Mouse (Mus musculus) liver, embryonic 14.5 days (tissue): Measurements from ENCODE around the gene Ddb1. TPM values are rescaled to one million over a fixed set of nuclear protein-coding genes. Genes with fewer than 3 reads are reported as not detected.
A peak's percentile ranks its signal among the peaks of the same experiment; 100 is the strongest.

Experiments
- ATAC-seq: fragments of 200-750 bp; cut with Nextera tagmentation; 2 replicates; pipeline ENCODE4 v1.8.0; 2017; ENCODE audit warnings: moderate number of reproducible peaks, mild to moderate bottlenecking, moderate library complexity; ENCODE audit not compliant: insufficient read depth
- DNase-seq, 3 experiments: peaks; one replicate each; pipeline ENCODE4 v3.0.0-alpha.2; 2012 to 2013; ENCODE audit warnings: low read depth in 3 of 3, low spot score in 3 of 3
- H3K27ac ChIP-seq: fragments of 300-500 bp; sonication (generic); 2 replicates; pipeline ENCODE4 v1.5.1; 2014; ENCODE audit warnings: moderate library complexity, mild to moderate bottlenecking, control low read depth, inconsistent platforms
- H3K27me3 ChIP-seq: fragments of 300-500 bp; sonication (generic); 2 replicates; pipeline ENCODE4 v1.6.1; 2014; ENCODE audit warnings: mild to moderate bottlenecking, low read length, moderate library complexity; ENCODE audit not compliant: control insufficient read depth, insufficient read depth
- H3K36me3 ChIP-seq: fragments of 300-500 bp; sonication (generic); replicated peaks from 2 replicates; pipeline ENCODE4 v1.6.1; 2014; ENCODE audit warnings: low read depth; ENCODE audit not compliant: control insufficient read depth, insufficient read depth
- H3K4me1 ChIP-seq, 2 experiments: fragments of 200-500 bp in 1 of 2; fragments of 300-500 bp in 1 of 2; sonication (generic) in 1 of 2; replicated peaks; 2 replicates each; pipeline ENCODE4 v1.6.1; 2012 to 2014; ENCODE audit warnings: antibody characterized with exemption in 1 of 2, inconsistent platforms in 1 of 2, low read length in 1 of 2; ENCODE audit not compliant: control insufficient read depth in 2 of 2, insufficient read depth in 2 of 2
- H3K4me2 ChIP-seq: fragments of 300-500 bp; sonication (generic); 2 replicates; pipeline ENCODE4 v1.6.1; 2014; ENCODE audit warnings: low read depth, mild to moderate bottlenecking, control low read depth, moderate library complexity
- H3K4me3 ChIP-seq, 2 experiments: fragments of 200-500 bp in 1 of 2; fragments of 300-500 bp in 1 of 2; sonication (generic) in 1 of 2; 2 replicates each; pipeline ENCODE4 v1.5.1; 2012 to 2014; ENCODE audit warnings: low read depth in 2 of 2, low read length in 2 of 2, mild to moderate bottlenecking in 2 of 2, control low read depth in 1 of 2, inconsistent platforms in 1 of 2, moderate library complexity in 1 of 2; ENCODE audit not compliant: insufficient read depth in 1 of 2
- H3K9ac ChIP-seq: fragments of 300-500 bp; sonication (generic); replicated peaks from 2 replicates; pipeline ENCODE4 v1.6.1; 2014; ENCODE audit warnings: mild to moderate bottlenecking, control low read depth, moderate library complexity
- H3K9me3 ChIP-seq: fragments of 300-500 bp; sonication (generic); 2 replicates; pipeline ENCODE4 v1.6.1; 2016; ENCODE audit warnings: low read length, mixed read lengths; ENCODE audit not compliant: control insufficient read depth
- CTCF ChIP-seq: IDR thresholded peaks from 2 replicates; pipeline ENCODE4 v1.5.1; 2016; ENCODE audit warnings: antibody characterized with exemption, low read depth, control low read depth
- EP300 ChIP-seq: IDR thresholded peaks from 2 replicates; pipeline ENCODE4 v1.6.1; 2016; ENCODE audit warnings: antibody characterized with exemption, low read depth
- WGBS: fragments of 180-500 bp; shearing (Covaris S2); extraction: QIAGEN DNeasy Blood & Tissue Kit; methylation state at CpG from one replicate; pipeline ENCODE4 v1.1.7; 2014; ENCODE audit not compliant: insufficient replicate concordance; 5-methylcytosine and 5-hydroxymethylcytosine counted together
- polyA plus RNA-seq, 2 experiments: library from polyadenylated mRNA; depleted of rRNA in 1 of 2; stranded (reverse) in 1 of 2; unstranded in 1 of 2; fragments of >200 nt; fragmentation: Nextera tagmentation in 1 of 2; extraction: Ambion mirVana in 1 of 2; gene quantifications; 2 replicates each; pipeline versions ENCODE4 v1.2.1 to v1.2.3; 2012 to 2014

Ddb1 gene
- polyA plus RNA-seq, 2 experiments = 91.2 to 133 TPM

DNA sequence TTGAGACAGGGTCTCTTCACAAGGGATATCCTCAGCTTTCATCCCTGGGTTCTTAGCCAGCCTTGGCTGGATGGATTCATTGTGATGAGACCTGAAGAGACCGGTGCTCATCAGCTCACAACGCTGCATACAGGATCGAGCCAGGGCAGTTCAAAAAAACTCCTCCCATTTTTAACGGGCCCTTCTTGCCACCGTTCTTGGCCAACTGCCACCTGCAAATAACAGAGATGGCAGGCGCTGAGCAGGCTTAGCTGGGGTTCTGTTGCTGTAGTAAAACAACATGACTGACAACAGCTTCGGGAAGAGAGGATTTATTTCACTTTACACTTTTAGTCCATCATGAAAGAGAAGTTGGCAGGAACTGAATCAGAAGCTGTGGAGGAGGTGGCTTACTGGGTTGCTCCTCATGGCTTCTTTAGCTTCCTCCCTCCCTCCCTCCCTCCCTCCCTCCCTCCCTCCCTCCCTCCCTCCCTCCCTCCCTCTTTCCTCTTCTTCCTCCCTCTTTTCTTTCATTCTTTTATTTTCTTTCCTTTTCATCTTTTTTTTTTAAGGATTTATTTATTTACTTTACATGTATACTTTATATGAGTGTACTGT is 21.5 kb upstream of the Ddb1 start:
- Histone ChIP-seq H3K36me3 (no peaks in the 10 kb centered on the region), H3K4me3 (no peak overlapping the region), H3K27me3 (no peaks in the 10 kb centered on the region), H3K4me2 (no peak overlapping the region), H3K9ac (no peak overlapping the region), H3K4me1 (peaks cover under 1 to 5% of the 10 kb centered on the region in 2 experiments; a peak in 3 of 4 replicates), H3K9me3 (no peaks in the 10 kb centered on the region), H3K27ac (no peak overlapping the region)
- WGBS = 59% methylated on average over 7 of the region's 7 CpGs
- DNase-seq (no peak), ATAC-seq (no peak)
- no peak for TF ChIP-seq CTCF
- TF ChIP-seq EP300 = no peak

DNA sequence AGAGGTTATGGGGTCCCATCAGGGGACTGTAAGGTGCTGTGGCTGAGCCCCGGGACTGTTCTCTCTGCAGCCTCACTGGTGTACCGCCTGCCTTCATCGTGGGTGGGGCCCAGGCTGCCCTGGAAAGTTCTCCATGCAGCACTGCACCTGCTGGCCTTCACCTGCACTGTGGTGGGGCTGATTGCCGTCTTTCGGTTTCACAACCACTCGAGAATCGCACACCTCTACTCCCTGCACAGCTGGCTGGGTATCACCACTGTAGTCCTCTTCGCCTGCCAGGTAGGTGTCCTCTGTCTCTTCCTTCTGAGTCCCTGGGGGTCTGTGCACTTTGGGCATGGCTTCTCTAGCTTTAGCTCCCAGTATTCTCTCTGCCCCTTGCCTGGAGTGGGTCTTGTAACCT is 20.0 kb upstream of the Ddb1 start:
- TF ChIP-seq EP300 (no peak), CTCF (no peak)
- H3K4me1 ChIP-seq = peaks cover 0 to 6% of the 10 kb centered on the region in 2 experiments; a peak in 2 of 4 replicates
- DNase-seq (no peak), ATAC-seq (0 out of 2 replicates have a peak, but pooled peaks have one; percentile 19)
- H3K27me3 ChIP-seq = no peaks in the 10 kb centered on the region
- H3K27ac ChIP-seq = no peak overlapping the region
- H3K9me3 ChIP-seq = no peaks in the 10 kb centered on the region
- H3K4me3 ChIP-seq = no peak overlapping the region
- no peak overlapping the region for H3K4me2 ChIP-seq
- 77% methylated on average over 8 of the region's 8 CpGs for WGBS
- no peaks in the 10 kb centered on the region for H3K36me3 ChIP-seq
- H3K9ac ChIP-seq = no peak overlapping the region

DNA sequence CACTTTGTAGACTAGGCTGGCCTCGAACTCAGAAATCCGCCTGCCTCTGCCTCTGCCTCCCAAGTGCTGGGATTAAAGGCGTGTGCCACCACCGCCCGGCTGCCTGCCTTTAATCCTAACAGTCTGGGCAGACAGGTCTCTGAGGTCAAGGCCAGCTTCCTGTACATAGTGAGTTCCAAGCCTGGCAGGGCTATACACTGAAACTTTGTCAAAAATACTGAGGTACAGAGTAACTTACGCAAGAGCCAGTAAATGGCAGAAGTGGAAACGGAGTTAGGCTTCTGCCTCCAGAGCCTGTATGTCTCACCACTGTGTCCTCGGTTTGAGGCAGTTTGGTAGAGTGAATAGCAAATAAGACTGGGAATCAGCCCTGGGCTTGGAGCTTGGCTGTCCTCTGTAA is 17.9 kb upstream of the Ddb1 start:
- TF ChIP-seq CTCF (no peak), EP300 (no peak)

DNA sequence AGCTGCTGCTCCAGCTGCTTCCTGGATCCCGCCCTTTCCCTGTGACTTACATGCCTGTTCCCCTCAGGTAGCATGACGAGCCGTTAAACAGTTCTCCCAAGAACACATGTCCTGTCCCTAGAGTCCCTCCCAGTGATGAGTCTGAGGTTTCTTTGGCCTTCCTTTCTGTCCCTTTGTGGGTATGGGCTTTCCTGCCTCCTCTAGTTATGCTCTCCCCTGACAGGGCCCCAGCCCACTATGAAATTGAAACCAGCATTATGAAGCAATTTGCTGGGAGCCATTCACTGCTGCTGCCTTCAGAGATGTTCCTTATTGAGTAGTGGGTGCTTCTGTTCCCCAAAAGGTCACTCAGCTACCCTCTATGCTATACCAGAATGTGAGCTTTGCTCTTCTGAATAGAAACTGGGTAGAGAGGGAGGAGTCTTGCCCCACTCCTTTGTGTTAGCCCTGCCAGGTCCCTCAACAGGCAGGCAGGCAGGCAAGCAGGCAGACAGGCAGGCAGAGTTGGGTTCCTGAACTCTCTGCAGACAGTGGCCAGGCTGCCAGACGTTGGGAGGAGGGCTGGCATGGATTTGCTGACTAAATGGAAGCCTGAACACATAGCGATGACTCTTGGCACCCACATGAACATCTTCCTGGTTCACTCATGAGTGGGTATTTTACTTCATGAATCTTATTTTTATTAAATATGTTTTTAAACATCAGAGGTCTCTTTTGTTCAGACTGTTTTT is 15.8 kb upstream of the Ddb1 start:
- Histone ChIP-seq H3K27ac (no peak overlapping the region), H3K4me2 (no peak overlapping the region), H3K9me3 (no peaks in the 10 kb centered on the region), H3K36me3 (no peaks in the 10 kb centered on the region), H3K27me3 (no peaks in the 10 kb centered on the region), H3K4me3 (no peak overlapping the region), H3K4me1 (peaks cover 0 to 6% of the 10 kb centered on the region in 2 experiments; a peak in 2 of 4 replicates), H3K9ac (peak overlapping the region; percentile 3)
- WGBS = 34% methylated on average over 5 of the region's 5 CpGs
- DNase-seq = no peak
- TF ChIP-seq EP300 (no peak), CTCF (no peak)
- no peak for ATAC-seq

More for the DNA sequence above, 17.9 kb upstream of the Ddb1 start:
- no peaks in the 10 kb centered on the region for H3K9me3 ChIP-seq
- DNase-seq = no peak
- H3K4me2 ChIP-seq = no peak overlapping the region
- no peak overlapping the region for H3K4me3 ChIP-seq
- no peak overlapping the region for H3K9ac ChIP-seq
- WGBS = 67% methylated on average over 8 of the region's 8 CpGs
- H3K27ac ChIP-seq = no peak overlapping the region
- no peak for ATAC-seq
- H3K36me3 ChIP-seq = no peaks in the 10 kb centered on the region
- H3K27me3 ChIP-seq = no peaks in the 10 kb centered on the region
- H3K4me1 ChIP-seq = peaks cover 0 to 6% of the 10 kb centered on the region in 2 experiments; a peak in 2 of 4 replicates

DNA sequence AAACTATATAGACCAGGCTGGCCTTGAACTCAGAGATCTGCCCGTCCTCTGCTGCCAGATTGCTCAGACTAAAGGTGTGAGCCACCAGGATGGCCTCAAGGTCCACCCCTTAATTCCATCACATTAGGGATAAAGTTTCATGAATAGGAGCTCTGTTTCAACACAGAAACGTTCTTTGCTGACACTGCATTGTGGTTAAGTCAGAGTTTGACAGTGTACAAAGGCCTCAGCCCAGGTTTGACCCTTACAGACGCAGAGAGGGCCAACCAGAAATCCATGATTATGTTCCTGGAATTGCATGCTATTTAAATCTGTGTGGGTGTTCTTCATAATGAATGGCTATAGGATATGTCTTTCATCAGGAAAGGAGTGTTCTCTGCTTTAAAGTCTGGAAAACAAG is 14.8 kb upstream of the Ddb1 start:
- 56% methylated on average over 3 of the region's 3 CpGs for WGBS
- no peak overlapping the region for H3K9ac ChIP-seq
- no peak for DNase-seq
- TF ChIP-seq EP300 = no peak
- no peak for TF ChIP-seq CTCF
- ATAC-seq = no peak
- no peak overlapping the region for H3K4me3 ChIP-seq
- no peaks in the 10 kb centered on the region for H3K9me3 ChIP-seq
- peaks cover 0 to 6% of the 10 kb centered on the region in 2 experiments; a peak in 2 of 4 replicates for H3K4me1 ChIP-seq
- no peaks in the 10 kb centered on the region for H3K36me3 ChIP-seq
- no peak overlapping the region for H3K4me2 ChIP-seq
- H3K27me3 ChIP-seq = no peaks in the 10 kb centered on the region
- H3K27ac ChIP-seq = no peak overlapping the region
